Mouse (Mus musculus) layer of hippocampus, postnatal 10 days (tissue): ENCODE data around the gene Alb. TPM values are rescaled to one million over a fixed set of nuclear protein-coding genes. Genes with fewer than 3 reads are reported as not detected.

Experiments used
- DNase-seq, 2 experiments: peaks; one replicate each; pipeline ENCODE4 v3.0.0; 2021; ENCODE audit warnings: low spot score in 2 of 2
- long read RNA-seq: library from polyadenylated mRNA; stranded (forward); transcript quantifications from one replicate; pipeline ENCODE4 v2.0.0, GENCODE M21; 2023
- total RNA-seq, 2 experiments: library from RNA; stranded (reverse); gene quantifications; 2 replicates each; pipeline ENCODE4 v1.2.3; 2021

Alb gene
- total RNA-seq = not detected
- long read RNA-seq = 0 reads

DNA sequence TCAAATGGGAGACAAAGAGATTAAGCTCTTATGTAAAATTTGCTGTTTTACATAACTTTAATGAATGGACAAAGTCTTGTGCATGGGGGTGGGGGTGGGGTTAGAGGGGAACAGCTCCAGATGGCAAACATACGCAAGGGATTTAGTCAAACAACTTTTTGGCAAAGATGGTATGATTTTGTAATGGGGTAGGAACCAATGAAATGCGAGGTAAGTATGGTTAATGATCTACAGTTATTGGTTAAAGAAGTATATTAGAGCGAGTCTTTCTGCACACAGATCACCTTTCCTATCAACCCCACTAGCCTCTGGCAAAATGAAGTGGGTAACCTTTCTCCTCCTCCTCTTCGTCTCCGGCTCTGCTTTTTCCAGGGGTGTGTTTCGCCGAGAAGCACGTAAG lies at the start of gene Alb:
Gene Alb (plus strand): TSS at position 279 of the 400 bp plus-strand sequence.
- DNase-seq = no peak

DNA sequence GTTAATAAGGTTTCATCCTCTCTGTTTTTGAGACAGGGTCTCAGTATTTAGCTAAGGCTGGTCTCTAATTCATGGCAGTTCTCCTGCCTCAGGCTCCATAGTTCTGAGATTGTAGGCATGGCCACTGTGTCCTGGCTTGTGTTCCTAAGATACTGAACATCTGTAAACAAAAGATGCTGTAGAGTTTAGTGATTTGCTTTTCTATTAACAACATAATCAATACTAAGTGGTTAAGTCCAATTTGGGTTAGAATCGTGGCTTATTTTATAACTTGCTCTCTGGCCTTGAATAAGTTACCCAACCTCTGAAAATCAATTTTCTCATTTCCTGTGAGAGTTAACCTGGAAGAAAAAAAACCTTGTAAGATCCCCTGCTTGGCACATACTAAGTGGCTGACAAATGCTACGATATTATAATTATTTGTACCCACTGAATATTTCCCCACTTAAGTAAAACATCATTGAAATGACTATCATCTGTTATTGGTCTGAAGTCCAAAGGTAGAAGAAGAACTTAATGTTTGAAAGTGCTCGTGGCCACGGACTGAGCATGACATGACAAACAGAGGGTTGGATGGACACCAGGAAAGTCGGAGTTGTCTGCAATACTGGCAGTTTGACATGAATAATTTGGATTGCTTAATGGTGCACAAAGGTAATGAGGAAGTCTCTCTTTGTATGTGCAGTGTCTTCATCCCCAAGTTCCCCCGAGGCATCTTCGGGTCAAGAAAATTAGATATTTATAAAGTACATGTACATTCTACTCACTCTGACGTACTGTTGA lies 46.4 kb upstream of the Alb start:
- DNase-seq = no peak

DNA sequence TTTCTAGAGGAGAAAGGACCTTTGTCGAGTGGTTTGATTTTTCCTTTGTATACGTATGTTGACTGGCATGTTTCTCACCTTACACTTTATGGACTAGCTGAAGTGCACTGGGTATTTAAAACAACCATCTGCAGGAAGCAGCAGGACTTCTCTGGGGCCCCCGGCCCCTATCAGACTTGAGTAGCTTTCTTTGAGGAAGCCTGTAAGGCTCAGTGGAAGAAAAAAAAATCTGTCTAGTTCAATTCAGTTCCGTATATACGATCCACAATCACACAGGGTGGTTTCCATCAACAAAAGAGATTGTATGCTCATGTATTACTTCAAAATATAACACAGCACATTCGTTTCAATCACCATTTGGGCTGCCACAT lies 45.8 kb upstream of the Alb start:
- DNase-seq = no peak

DNA sequence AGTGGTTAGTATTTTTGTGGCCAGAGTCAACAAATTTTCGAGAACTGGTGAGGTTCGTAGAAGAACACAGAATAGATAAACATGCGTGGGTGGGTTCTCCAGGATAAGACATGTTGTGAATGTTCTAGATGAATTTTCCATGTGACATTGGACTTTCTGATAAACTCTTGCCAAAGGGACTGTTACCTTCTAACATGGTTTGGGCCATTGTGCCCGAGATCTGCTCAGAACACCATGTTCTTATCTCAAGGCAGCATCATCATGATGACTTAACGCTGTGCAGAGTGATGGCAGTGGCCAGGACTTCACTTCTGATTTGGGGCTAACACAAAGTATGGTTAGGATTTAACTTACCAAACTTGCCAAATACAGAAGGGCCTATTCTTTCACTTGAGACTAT lies 36.1 kb upstream of the Alb start:
- no peak for DNase-seq

DNA sequence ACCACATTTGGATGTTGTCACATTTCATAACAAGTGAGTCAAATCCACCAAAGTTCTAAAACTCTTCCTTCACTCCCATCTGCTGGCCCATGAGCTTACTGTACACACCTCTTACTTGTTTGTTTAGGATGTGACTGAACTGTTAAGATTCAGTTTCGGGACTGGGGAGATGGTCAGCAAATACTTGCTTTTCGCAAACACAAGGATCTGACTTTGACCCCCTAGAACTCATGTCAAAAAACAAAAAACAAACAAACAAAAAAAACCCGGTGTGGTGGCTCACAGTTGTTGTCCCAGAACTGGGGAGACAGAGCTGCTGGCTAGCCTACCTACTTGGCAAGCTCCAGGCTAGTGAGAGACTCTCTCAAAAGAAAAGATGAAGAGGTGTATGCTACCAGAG lies 35.5 kb upstream of the Alb start:
- no peak for DNase-seq

DNA sequence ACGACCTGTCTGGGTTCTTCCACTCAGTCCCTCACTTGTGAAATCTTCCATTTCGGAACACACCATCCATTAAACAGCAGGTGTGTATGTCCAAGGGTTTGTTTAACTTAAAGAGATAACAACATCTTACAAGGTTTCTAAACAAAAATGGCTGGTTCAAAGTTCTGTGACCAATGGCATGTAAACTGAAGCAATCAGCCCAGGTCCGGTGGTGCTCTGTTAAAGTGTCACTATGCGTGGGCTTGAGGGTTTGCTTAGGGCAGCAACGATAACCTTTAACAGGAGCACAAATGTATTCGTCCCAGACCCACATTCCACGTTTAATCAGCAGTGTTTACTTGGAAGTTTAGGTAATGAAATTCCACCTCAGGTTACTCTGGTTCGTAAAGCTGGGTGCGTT lies 29.6 kb upstream of the Alb start:
- no peak for DNase-seq

DNA sequence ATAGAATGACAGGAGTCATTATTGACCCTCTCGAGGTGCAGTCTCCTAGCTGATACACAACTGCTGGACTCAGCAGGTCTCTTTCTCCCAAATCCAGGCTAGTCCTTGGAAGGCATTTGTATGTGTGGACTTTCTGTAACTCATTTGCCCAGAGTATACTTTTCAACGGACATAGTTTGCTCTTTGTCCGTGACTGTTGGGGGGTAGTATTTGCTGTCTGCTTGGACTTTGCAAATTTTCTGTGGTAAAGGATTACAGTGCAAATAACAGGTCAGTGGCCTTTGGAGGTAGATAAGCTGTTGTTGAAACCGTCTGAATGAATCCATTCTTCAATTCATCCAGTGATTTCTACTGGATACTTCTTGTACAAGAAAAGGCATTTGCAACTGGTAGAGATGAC lies 21.5 kb upstream of the Alb start:
- no peak for DNase-seq

DNA sequence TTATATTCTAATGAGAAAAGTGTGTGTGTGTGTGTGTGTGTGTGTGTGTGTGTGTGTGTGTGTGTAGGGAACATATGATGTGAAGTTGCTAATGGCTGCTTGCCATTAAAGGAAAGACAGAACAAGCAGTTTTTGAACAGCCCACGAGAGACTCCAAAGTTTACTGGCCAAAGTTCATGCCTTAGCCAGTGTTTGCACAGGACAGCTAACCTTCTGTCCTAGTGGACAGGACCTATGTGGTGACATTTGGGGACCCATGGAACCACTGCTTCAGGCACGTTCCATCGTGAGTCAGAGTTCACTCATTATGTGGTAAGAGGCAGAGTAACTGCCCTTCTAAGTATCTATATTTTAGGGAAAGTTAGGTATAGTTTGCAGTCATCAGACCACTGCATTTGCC lies 13.1 kb upstream of the Alb start:
- no peak for DNase-seq

DNA sequence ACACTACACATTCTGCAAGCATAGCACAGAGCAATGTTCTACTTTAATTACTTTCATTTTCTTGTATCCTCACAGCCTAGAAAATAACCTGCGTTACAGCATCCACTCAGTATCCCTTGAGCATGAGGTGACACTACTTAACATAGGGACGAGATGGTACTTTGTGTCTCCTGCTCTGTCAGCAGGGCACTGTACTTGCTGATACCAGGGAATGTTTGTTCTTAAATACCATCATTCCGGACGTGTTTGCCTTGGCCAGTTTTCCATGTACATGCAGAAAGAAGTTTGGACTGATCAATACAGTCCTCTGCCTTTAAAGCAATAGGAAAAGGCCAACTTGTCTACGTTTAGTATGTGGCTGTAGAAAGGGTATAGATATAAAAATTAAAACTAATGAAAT lies 10.7 kb upstream of the Alb start:
- DNase-seq = no peak

DNA sequence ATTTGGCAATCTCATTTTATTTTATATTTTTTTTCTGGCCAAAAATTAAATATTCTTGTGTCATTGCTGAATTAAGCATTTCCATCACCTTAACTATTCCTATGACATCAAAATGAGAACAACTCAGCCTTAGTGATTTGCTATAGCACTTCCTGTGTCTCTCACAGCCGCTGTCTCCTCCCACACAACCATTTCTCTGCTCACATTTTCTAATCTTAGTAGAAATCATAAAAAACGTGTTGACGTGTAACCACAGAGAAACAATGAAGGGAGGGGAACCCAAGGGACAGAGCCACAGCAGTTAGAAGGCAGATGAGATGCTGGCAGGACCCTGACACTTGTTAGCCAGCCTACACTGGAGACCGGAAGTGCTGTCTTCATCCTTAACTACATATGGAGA lies 8.0 kb upstream of the Alb start:
- no peak for DNase-seq

DNA sequence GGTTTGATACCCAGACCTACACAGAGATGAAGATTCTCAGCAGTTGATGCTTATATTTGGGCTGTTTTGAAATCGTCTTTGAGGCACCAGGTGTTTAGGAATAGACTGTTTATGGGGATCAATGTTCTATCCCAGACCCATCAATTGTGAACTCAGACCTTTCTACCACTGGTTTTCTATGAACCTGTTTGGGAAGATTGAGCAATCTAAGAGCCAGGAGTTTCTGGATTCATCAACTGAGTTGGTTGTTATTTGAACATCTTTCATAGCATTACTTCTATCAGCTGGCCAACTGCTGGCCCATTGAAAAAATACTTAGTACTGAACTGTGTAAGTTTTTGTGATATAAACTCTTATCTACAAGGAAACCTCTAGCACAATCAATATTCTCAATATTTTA lies 3.5 kb upstream of the Alb start:
- no peak for DNase-seq

DNA sequence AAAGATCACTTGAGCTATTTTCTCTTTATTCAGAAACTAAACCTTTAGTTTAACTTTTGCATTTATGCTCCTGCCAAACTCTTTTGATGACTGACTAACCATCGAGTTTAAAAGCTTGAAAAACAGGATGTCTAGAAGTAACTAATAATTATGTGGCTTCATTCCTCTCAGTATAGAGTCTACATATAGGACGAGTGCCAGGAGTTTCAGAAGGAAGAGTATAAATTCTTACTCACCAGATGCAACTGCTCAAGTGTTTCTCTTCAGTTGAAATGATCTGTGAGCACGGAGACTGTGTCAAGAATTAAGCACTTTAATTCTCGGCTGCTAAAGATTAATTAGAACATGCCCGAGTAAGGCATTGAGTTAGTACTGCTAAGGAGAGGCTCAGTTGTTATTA lies 2.0 kb upstream of the Alb start:
- no peak for DNase-seq

DNA sequence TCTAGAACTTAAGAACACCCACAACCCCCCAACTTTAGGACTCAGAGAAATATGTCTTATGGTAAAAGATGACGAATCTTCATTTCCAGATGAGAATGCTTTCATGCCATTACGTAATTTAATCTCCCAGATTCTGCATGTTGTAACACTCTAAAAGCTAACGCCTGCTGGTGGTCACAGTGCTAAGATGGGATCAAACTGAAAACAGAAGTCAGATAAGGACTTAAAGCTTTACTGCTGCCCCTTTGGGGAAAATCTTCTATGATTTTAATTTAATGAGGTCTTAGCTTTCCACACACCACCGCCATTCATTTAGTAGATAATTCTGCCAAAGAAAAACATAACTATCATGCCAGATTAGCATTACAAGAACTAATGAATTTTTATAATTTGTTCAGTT lies 6.1 kb downstream of the Alb start:
- no peak for DNase-seq

DNA sequence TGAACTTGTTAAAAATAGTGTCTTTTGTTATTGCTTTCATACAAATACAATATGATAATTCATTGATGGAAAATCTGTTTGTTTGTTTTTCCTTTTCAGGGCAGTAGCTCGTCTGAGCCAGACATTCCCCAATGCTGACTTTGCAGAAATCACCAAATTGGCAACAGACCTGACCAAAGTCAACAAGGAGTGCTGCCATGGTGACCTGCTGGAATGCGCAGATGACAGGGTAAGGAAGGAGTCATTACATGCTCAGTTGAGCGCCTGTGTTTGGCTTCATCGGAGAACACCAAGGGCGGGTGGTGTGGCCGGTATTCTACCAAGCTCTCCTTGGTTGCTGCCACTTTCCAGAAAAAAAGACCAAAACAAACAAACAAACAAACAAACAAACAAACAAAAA lies 6.5 kb downstream of the Alb start:
- DNase-seq = no peak

DNA sequence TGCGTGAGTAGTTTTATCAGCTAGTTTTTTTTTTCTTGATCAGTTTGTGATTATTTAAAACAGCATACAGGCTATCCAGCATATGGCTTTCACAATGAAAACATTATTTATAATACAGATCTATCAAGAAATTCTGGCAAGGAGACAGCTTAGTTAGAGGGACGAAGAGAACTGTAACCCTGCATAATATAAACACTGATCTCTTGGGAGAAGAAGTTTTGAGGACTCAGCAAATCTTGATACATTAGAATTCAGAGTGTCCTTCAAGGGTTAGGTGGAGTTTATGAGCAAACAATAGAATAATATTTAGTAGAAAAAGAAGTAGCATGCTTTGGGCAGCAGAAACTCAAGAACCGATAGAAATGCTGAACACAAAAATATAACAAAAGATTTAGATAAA lies 10.1 kb downstream of the Alb start:
- DNase-seq = no peak

DNA sequence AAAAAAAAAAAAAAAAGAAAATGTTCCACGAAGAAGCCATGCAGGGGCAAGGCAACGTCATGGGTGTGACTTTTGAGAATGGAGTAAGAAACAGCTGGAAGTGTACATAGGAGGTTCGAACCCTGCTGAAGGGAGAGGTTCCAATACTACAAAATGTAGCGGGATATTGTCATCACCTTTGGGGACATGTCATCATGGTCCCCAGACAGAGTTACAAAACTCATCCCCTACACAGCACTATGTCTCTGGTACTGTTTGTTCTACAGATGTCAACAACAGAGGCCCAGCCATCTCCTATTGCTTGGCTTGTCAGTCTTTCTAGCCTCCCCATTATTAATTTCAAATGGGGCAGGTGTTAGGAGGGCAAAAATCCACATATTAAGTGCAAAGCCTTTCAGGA lies 13.2 kb downstream of the Alb start:
- no peak for DNase-seq

DNA sequence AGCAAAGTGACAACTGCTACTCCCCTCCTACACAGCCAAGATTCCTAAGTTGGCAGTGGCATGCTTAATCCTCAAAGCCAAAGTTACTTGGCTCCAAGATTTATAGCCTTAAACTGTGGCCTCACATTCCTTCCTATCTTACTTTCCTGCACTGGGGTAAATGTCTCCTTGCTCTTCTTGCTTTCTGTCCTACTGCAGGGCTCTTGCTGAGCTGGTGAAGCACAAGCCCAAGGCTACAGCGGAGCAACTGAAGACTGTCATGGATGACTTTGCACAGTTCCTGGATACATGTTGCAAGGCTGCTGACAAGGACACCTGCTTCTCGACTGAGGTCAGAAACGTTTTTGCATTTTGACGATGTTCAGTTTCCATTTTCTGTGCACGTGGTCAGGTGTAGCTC lies 13.7 kb downstream of the Alb start:
- no peak for DNase-seq

DNA sequence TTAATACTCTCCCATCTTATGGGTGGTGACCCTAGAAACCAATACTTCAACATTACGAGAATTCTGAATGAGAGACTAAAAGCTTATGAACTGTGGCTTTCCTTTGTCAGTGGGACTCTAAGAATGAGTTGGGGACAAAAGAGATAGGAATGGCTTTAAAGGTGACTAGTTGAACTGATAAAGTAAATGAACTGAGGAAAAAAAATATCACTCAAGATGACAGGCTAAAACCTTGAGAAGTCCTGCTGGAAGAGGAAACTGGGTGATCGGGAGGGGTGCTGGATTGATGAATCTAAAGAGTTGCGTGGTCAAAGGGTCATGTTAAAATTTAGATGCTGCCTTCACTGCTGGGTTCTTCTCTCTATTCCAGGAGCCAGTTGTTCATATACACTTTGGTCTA lies 16.0 kb downstream of the Alb start:
- DNase-seq = no peak

DNA sequence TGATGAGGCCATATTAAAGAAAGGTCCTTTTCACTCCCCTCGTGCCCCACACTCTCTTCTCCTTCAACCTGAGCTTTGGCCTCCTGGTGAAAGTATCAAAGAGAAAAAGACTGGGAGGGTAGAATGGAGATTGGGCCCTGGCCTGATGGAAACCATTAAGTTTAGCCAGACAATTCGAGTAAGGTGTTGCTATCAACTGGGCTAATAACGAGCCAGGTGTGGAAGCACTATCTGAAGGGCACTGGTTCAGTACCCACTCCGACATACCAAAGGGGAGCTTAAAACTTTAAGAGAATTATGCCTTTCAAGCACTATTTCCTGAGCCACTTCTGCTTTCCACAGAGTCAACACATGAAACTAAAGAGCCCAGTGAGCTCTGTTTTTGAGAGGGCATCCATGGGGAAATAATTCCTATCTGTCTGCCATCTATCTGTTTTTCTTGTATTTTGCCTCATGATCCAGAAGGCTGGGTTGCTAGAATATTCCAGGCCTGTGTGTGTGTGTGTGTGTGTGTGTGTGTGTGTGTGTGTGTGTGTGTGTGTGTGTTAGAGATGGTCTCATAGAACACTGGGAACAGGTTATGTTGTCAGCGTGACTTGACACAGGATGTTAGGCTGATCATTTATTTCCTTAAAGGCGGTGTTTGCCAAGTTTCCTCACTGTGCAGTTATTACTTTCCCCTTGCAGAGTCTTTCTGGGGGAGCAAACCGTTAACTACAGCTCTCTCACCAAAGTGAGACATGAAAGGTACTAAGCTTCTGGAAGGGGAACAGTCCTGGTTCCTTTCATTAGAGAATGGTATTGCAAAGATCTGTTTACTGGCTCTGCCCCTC lies 16.8 kb downstream of the Alb start:
- no peak for DNase-seq

DNA sequence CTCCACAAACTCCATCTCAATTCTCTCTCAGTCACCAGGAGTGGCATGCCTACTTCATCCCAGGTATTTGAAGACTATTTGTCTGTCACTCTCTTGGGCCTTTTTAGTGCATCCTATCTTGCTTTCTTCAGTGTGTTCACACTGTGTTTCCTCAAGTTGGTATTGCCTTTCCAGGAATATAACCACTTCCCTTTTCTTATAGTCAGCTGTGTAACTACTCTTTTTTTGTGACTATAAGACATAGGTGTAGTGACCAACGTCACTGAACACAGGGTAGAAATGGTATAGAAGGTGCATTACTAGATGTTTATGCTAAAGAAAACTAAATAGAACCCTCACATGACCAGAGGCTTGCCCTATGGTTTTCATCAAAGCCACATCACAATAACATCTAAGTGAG lies 18.2 kb downstream of the Alb start:
- DNase-seq = no peak

DNA sequence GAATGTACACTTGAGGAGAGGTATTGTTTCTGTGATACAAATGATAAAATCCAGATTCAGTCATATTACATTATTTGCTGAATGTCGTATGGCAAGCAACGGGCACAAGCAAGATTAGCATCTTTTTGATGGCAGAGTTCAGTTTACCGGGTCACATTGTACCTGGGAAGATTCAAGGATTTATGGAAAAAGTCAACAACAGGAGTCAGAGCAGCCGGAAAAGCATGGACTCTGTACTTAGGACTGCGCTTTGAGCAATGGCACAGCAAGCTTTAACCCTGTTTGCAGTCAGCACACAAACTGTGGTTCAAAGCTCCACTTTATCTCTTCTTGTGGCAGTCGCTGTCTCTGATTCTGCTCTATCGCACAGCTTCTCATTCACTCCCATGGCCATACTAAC lies 24.9 kb downstream of the Alb start:
- no peak for DNase-seq

DNA sequence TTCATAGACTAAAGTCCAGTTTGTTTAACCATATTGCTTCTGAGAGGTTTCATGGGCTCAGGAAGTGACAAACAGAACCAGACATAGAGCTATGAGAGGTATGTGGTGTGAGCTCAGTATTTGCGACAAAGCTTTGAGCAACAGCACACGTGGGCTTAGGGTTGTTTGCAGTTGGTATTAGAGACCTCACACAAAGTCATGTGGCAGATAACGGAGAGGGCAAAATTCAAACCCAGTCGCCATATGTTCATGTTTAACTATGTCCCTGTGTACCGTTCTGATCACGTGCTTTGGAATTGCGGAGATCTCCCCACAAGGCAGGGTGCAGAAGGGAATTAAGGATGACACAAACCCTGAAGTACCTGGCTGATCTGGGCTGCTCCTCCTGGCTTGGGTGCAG lies 27.6 kb downstream of the Alb start:
- no peak for DNase-seq

DNA sequence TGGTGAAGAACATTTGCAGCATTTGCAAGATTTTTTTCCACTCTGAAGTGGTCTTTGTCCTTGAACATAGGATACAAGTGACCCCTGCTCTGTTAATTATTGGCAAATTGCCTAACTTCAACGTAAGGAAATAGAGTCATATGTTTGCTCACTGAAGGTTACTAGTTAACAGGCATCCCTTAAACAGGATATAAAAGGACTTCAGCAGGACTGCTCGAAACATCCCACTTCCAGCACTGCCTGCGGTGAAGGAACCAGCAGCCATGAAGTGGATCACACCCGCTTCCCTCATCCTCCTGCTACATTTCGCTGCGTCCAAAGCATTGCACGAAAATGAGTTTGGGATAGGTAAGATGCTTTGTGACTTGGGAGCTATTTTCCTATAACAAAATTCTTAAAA lies 29.8 kb downstream of the Alb start, which contains the start of gene Afp:
Gene Afp (plus strand): TSS at position 220 of the 400 bp plus-strand sequence.
- no peak for DNase-seq
